Mouse (Mus musculus): Measurements from ENCODE around the gene Runx3. TPM values are rescaled to one million over a fixed set of nuclear protein-coding genes. Genes with fewer than 3 reads are reported as not detected.

Runx3 gene
- total RNA-seq, 2 experiments from 2014 or later = 0.17 TPM; not detected in 1

- Histone ChIP-seq H3K27ac (no peak overlapping the region), H3K4me3 (no peak overlapping the region)
- DNase-seq = no peak
- intact Hi-C loops (cut with DNase I) = no loop called here
- no peak for TF ChIP-seq CTCF (IDR thresholded peaks at IDR 0.05)
Measured at GRCm38 (mm10) chr4:135226008-135226667, 105.7 kb downstream of the Runx3 start.

Other genes starting within 250 kb of the Runx3 start
- gene Tmem50a, start 205.6 kb upstream of the Runx3 start, total RNA-seq (2021) = 10 to 100 TPM; 27.8 to 30.9 TPM
- 100 to 1,000 TPM; 221 to 234 TPM for gene Rsrp1, start 197.1 kb upstream of the Runx3 start, total RNA-seq (2021)
- 10 to 100 TPM; 39.5 to 40.9 TPM for gene Syf2, start 189.8 kb upstream of the Runx3 start, total RNA-seq (2021)
- gene Clic4, start 152.2 kb downstream of the Runx3 start, total RNA-seq (2021) = 10 to 100 TPM; 16.9 to 33.9 TPM
- 10 to 100 TPM; 68.8 to 71.7 TPM for gene Srrm1, start 232.7 kb downstream of the Runx3 start, total RNA-seq (2021)